Mouse (Mus musculus) cerebellum, adult 2 months (tissue): ENCODE measurements around the gene Ccdc87.
"Not testable (repeated sequence)": the region's sequence is repeated elsewhere in the genome, so short reads cannot be mapped to it uniquely, and the experiment has no call there.

Experiments
- CTCF ChIP-seq: fragments of 200-500 bp; IDR thresholded peaks from 2 replicates; pipeline ENCODE4 v1.5.1; 2011; ENCODE audit warnings: low read depth, mild to moderate bottlenecking, control low read depth, low read length, moderate library complexity, borderline replicate concordance; ENCODE audit not compliant: insufficient read depth
- POLR2A ChIP-seq: fragments of 200-500 bp; IDR thresholded peaks from 2 replicates; pipeline ENCODE4 v1.6.1; 2011; ENCODE audit warnings: low read length, control low read depth, borderline replicate concordance; ENCODE audit not compliant: insufficient read depth

GRCm38 (mm10) chr19:4874613-4875012, 35.4 kb downstream of the Ccdc87 start:
- TF ChIP-seq CTCF, POLR2A: not testable (repeated sequence)
